In genomic region chr11:21644231-21644630, GRCm38 (mm10) we compare ENCODE assay signal across 15 mouse cellular contexts.
"Had no signal": no experiment of that assay in that cellular context is flagged by ENCODE, and none has a peak within 500 bp of the region (broad histone marks: within the 10 kb centered on the region; RNA-seq: fewer than 3 reads in every experiment).

No protein-coding gene starts in this region.

- H3K9ac ChIP-seq: limb, embryonic 13.5 days; liver, embryonic 14.5 days; midbrain, embryonic 12.5 days; neural tube, embryonic 13.5 days had no signal

- H3K9me3 ChIP-seq: limb, embryonic 13.5 days; midbrain, embryonic 12.5 days; neural tube, embryonic 13.5 days had no signal

- H3K4me2 ChIP-seq: limb, embryonic 13.5 days; midbrain, embryonic 12.5 days; neural tube, embryonic 13.5 days had no signal

- H3K4me1 ChIP-seq: midbrain, embryonic 12.5 days; neural tube, embryonic 13.5 days had no signal

- H3K36me3 ChIP-seq: limb, embryonic 13.5 days; midbrain, embryonic 12.5 days; neural tube, embryonic 13.5 days had no signal

- DNase-seq: kidney, postnatal 10 days; kidney, postnatal 4 days; left cerebral cortex, postnatal 4 days; lung, adult 18-20 months; retina, postnatal 1 day; right cerebral cortex, postnatal 4 days; spleen, adult 18-20 months; thymus, adult 2 months; thymus, postnatal 25 days had no signal

- H3K27ac ChIP-seq: layer of hippocampus, adult 2 months; limb, embryonic 13.5 days; liver, embryonic 14.5 days; midbrain, embryonic 12.5 days; neural tube, embryonic 13.5 days had no signal

- H3K4me3 ChIP-seq: layer of hippocampus, adult 2 months; limb, embryonic 13.5 days; midbrain, embryonic 12.5 days; neural tube, embryonic 13.5 days had no signal

- ATAC-seq: midbrain, embryonic 16.5 days had no signal

- H3K27me3 ChIP-seq: limb, embryonic 13.5 days; midbrain, embryonic 12.5 days; neural tube, embryonic 13.5 days had no signal
